ENCODE assay signal across 8 mouse cellular contexts in genomic region chr2:31087663-31088661, GRCm38 (mm10). TPM values are rescaled to one million over a fixed set of nuclear protein-coding genes. Genes with fewer than 3 reads are reported as not detected.
DNase-seq lines count a peak whose midpoint lies in the region; ATAC-seq and TF ChIP-seq lines count a peak whose summit lies in the region.

No protein-coding gene starts in this region.

- H3K27ac ChIP-seq in layer of hippocampus, adult 2 months: peak overlapping the region; percentile 86
- H3K27ac ChIP-seq in bone marrow, adult 2 months (ENCODE audit: control insufficient read depth, insufficient read depth, low read depth, low read length, poor library complexity): peak overlapping the region; percentile 33; the same call in 1 of the 2 replicates
- peak overlapping the region; percentile 61 for H3K27ac ChIP-seq in forebrain, embryonic 12.5 days
- peak overlapping the region; percentile 30; the same call in 1 of the 2 replicates for H3K27ac ChIP-seq in hindbrain, embryonic 13.5 days
- peak overlapping the region; percentile 19; the same call in 1 of the 2 replicates for H3K27ac ChIP-seq in limb, embryonic 14.5 days (replicated peaks; ENCODE audit: low read depth, low read length)
- H3K27ac ChIP-seq in neural tube, embryonic 11.5 days (ENCODE audit: low read depth, low read length): peak overlapping the region; percentile 54

- H3K9ac ChIP-seq in forebrain, embryonic 12.5 days: no peak overlapping the region
- no peak overlapping the region for H3K9ac ChIP-seq in hindbrain, embryonic 13.5 days
- no peak overlapping the region for H3K9ac ChIP-seq in limb, embryonic 14.5 days (ENCODE audit: low read depth, low read length, severe bottlenecking)
- H3K9ac ChIP-seq in neural tube, embryonic 11.5 days (ENCODE audit: low read length): no peak overlapping the region; the same call in 1 of the 2 replicates

- ATAC-seq in forebrain, embryonic 12.5 days (ENCODE audit: low FRiP score): 0 out of 2 replicates have a peak, but pooled peaks have one; percentile 33
- no peak for ATAC-seq in hindbrain, embryonic 13.5 days (ENCODE audit: low FRiP score)
- ATAC-seq in limb, embryonic 14.5 days (ENCODE audit: low FRiP score, low read depth): no peak
- no peak for ATAC-seq in neural tube, embryonic 11.5 days (ENCODE audit: insufficient read depth, low FRiP score, low TSS enrichment)

- no peak overlapping the region for H3K4me2 ChIP-seq in forebrain, embryonic 12.5 days
- H3K4me2 ChIP-seq in hindbrain, embryonic 13.5 days: no peak overlapping the region
- no peak overlapping the region for H3K4me2 ChIP-seq in limb, embryonic 14.5 days (replicated peaks; ENCODE audit: low read depth, low read length, severe bottlenecking)
- no peak overlapping the region for H3K4me2 ChIP-seq in neural tube, embryonic 11.5 days (ENCODE audit: low read depth)

- no peaks in the 10 kb centered on the region for H3K27me3 ChIP-seq in forebrain, embryonic 12.5 days
- no peaks in the 10 kb centered on the region for H3K27me3 ChIP-seq in hindbrain, embryonic 13.5 days
- no peaks in the 10 kb centered on the region for H3K27me3 ChIP-seq in limb, embryonic 14.5 days (ENCODE audit: control insufficient read depth, insufficient read depth, low read length)
- no peaks in the 10 kb centered on the region for H3K27me3 ChIP-seq in neural tube, embryonic 11.5 days (ENCODE audit: control insufficient read depth, insufficient read depth, low read length)

- H3K9me3 ChIP-seq in forebrain, embryonic 12.5 days: peaks cover 4% of the 10 kb centered on the region; the same call in 1 of the 2 replicates
- no peaks in the 10 kb centered on the region for H3K9me3 ChIP-seq in hindbrain, embryonic 13.5 days
- no peaks in the 10 kb centered on the region for H3K9me3 ChIP-seq in limb, embryonic 14.5 days (ENCODE audit: control insufficient read depth, low read length)
- H3K9me3 ChIP-seq in neural tube, embryonic 11.5 days (ENCODE audit: control insufficient read depth, low read length): no peaks in the 10 kb centered on the region

- no peak overlapping the region for H3K4me3 ChIP-seq in layer of hippocampus, adult 2 months
- no peak overlapping the region for H3K4me3 ChIP-seq in bone marrow, adult 2 months (replicated peaks; ENCODE audit: control insufficient read depth, low read depth, low read length)
- no peak overlapping the region for H3K4me3 ChIP-seq in forebrain, embryonic 12.5 days (replicated peaks)
- H3K4me3 ChIP-seq in hindbrain, embryonic 13.5 days: no peak overlapping the region
- H3K4me3 ChIP-seq in limb, embryonic 14.5 days (replicated peaks; ENCODE audit: low read length): no peak overlapping the region
- no peak overlapping the region for H3K4me3 ChIP-seq in neural tube, embryonic 11.5 days (ENCODE audit: low read depth, low read length)

- DNase-seq in layer of hippocampus, adult 2 months (ENCODE audit: low spot score in 2 of 2): peak in 1 of 2 experiments; percentile 26
- no peak for DNase-seq in layer of hippocampus, postnatal 25 days (ENCODE audit: extremely low spot score in 1 of 2, low spot score in 1 of 2)
- no peak for DNase-seq in limb, embryonic 14.5 days (ENCODE audit: low spot score)
- DNase-seq in neural tube, embryonic 11.5 days (ENCODE audit: low spot score): peak; percentile 53
- no peak for DNase-seq in right cerebral cortex, postnatal 14 days

- peaks cover 11% of the 10 kb centered on the region for H3K4me1 ChIP-seq in bone marrow, adult 2 months (ENCODE audit: control insufficient read depth, insufficient read depth, low read length)
- peaks cover 30% of the 10 kb centered on the region for H3K4me1 ChIP-seq in forebrain, embryonic 12.5 days
- peaks cover 26% of the 10 kb centered on the region for H3K4me1 ChIP-seq in hindbrain, embryonic 13.5 days (replicated peaks)
- H3K4me1 ChIP-seq in limb, embryonic 14.5 days (ENCODE audit: control insufficient read depth, insufficient read depth, low read length): peaks cover 9% of the 10 kb centered on the region
- H3K4me1 ChIP-seq in neural tube, embryonic 11.5 days (ENCODE audit: control insufficient read depth, insufficient read depth, low read length): peaks cover 20% of the 10 kb centered on the region

- peaks cover 8% of the 10 kb centered on the region; the same call in 1 of the 2 replicates for H3K36me3 ChIP-seq in forebrain, embryonic 12.5 days (replicated peaks)
- H3K36me3 ChIP-seq in hindbrain, embryonic 13.5 days: peaks cover 25% of the 10 kb centered on the region
- peaks cover 16% of the 10 kb centered on the region for H3K36me3 ChIP-seq in limb, embryonic 14.5 days (ENCODE audit: control insufficient read depth, insufficient read depth, low read length)
- H3K36me3 ChIP-seq in neural tube, embryonic 11.5 days (ENCODE audit: control insufficient read depth, insufficient read depth, low read length): no peaks in the 10 kb centered on the region

- no peak for TF ChIP-seq POLR2A in bone marrow, adult 2 months (IDR thresholded peaks at IDR 0.05; ENCODE audit: borderline replicate concordance, control insufficient read depth, low read depth, low read length)
- no peak for TF ChIP-seq POLR2A in limb, embryonic 14.5 days (IDR thresholded peaks at IDR 0.05; ENCODE audit: borderline replicate concordance, extremely low read depth, insufficient read depth, insufficient read length)

- WGBS in bone marrow, adult 2 months: 17% methylated on average over 11 of the region's 11 CpGs
- WGBS in forebrain, embryonic 12.5 days: 33% methylated on average over 11 of the region's 11 CpGs
- 27% methylated on average over 11 of the region's 11 CpGs for WGBS in hindbrain, embryonic 13.5 days
- WGBS in limb, embryonic 14.5 days: 28% methylated on average over 11 of the region's 11 CpGs
- 20% methylated on average over 11 of the region's 11 CpGs for WGBS in neural tube, embryonic 11.5 days

- TF ChIP-seq CTCF in layer of hippocampus, adult 2 months (conservative IDR thresholded peaks at IDR 0.05): no peak
- no peak for TF ChIP-seq CTCF in bone marrow, adult 2 months (IDR thresholded peaks at IDR 0.05; ENCODE audit: control insufficient read depth, insufficient read depth, low read length)

RNA-seq across cellular contexts. Expression of gene Fnbp1, which starts 53.8 kb away (rescaled TPM):
- 100 to 1,000 TPM; 113 to 120 TPM for total RNA-seq in layer of hippocampus, adult 2 months (2021)
- total RNA-seq in layer of hippocampus, postnatal 25 days (2021): 100 to 1,000 TPM in 1 of 2 experiments, 10 to 100 TPM in 1; 95.1 to 118 TPM
- 25.6 and 67.8 TPM in 2 replicates for polyA plus RNA-seq in bone marrow, adult 2 months (2011; ENCODE audit: insufficient read depth, insufficient read length, low replicate concordance, missing spikeins)
- polyA plus RNA-seq in forebrain, embryonic 12.5 days (2016; fragmentation: Nextera tagmentation; extraction: Ambion mirVana): 16.3 and 18.9 TPM in 2 replicates
- polyA plus RNA-seq in hindbrain, embryonic 13.5 days (2015; fragmentation: Nextera tagmentation; extraction: Ambion mirVana): 20.7 and 21.9 TPM in 2 replicates
- polyA plus RNA-seq in limb, embryonic 14.5 days (2012; rRNA removed): 40.8 and 41.5 TPM in 2 replicates
- 25.6 and 26.6 TPM in 2 replicates for polyA plus RNA-seq in limb, embryonic 14.5 days (2014; fragmentation: Nextera tagmentation; extraction: Ambion mirVana)
- polyA plus RNA-seq in neural tube, embryonic 11.5 days (2014; fragmentation: Nextera tagmentation; extraction: Ambion mirVana): 15.4 and 17.6 TPM in 2 replicates

Comparison
In these comparisons a context has a peak if more than half of its experiments do, and no peak if none do; other contexts are left out.
1. H3K27ac ChIP-seq: peak in every context shown above with its lines; median percentile 86 in layer of hippocampus, adult 2 months; 61 in forebrain, embryonic 12.5 days; 54 in neural tube, embryonic 11.5 days; 33 in bone marrow, adult 2 months; 30 in hindbrain, embryonic 13.5 days; 19 in limb, embryonic 14.5 days.